10 mouse cellular contexts compared by ENCODE assay signal in the genomic region with DNA sequence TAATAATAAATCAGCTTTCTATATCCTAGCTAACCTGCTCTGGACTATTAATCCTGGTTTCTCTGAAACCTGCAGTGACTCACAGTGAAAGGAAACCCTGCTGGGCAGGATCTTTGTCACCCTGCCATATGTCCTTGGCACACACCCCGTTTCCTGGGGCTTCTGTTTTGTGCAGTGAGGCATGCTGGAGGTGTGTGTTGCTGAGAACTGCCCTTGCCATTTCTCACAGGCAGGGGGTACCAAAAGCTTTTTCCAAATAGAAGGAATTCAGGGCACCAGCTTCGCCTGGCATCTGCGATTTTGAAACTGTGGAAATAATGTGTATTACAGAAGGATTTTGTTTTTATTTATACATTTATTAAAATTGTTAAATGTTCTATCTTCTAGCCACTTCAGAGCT. TPM values are rescaled to one million over a fixed set of nuclear protein-coding genes. Genes with fewer than 3 reads are reported as not detected.
DNase-seq lines count a peak whose midpoint lies in the region; ATAC-seq and TF ChIP-seq lines count a peak whose summit lies in the region.
"Had no signal": no experiment of that assay in that cellular context is flagged by ENCODE, and none has a peak within 500 bp of the region (broad histone marks: within the 10 kb centered on the region; RNA-seq: fewer than 3 reads in every experiment).

No protein-coding gene starts in this region.

- no peaks in the 10 kb centered on the region for H3K36me3 ChIP-seq in hindbrain, postnatal 0 days (ENCODE audit: insufficient read depth, low read length)
- H3K36me3 ChIP-seq in hindbrain, embryonic 11.5 days (ENCODE audit: control insufficient read depth, insufficient read depth, low read length): no peaks in the 10 kb centered on the region
- H3K36me3 ChIP-seq: limb, embryonic 13.5 days had no signal

- ATAC-seq in hindbrain, postnatal 0 days: peak; percentile 70
- no peak for ATAC-seq in hindbrain, embryonic 11.5 days (ENCODE audit: low FRiP score)
- ATAC-seq in megakaryocyte-erythroid progenitor cell, adult 5-6 weeks (replicated peaks; ENCODE audit: low FRiP score, low TSS enrichment, poor library complexity, severe bottlenecking): no peak

- H3K4me1 ChIP-seq in hindbrain, postnatal 0 days (ENCODE audit: insufficient read depth, low read length): no peaks in the 10 kb centered on the region
- no peaks in the 10 kb centered on the region for H3K4me1 ChIP-seq in hindbrain, embryonic 11.5 days (replicated peaks; ENCODE audit: control insufficient read depth, insufficient read depth, low read length)
- H3K4me1 ChIP-seq: limb, embryonic 13.5 days had no signal

- H3K27ac ChIP-seq in hindbrain, postnatal 0 days: no peak overlapping the region
- no peak overlapping the region for H3K27ac ChIP-seq in hindbrain, embryonic 11.5 days (ENCODE audit: low read depth, low read length)
- H3K27ac ChIP-seq: limb, embryonic 13.5 days had no signal

- no peak overlapping the region for H3K9ac ChIP-seq in hindbrain, postnatal 0 days (replicated peaks; ENCODE audit: low read length)
- H3K9ac ChIP-seq in hindbrain, embryonic 11.5 days (ENCODE audit: low read depth, low read length): no peak overlapping the region
- H3K9ac ChIP-seq: limb, embryonic 13.5 days had no signal

- TF ChIP-seq CTCF in hindbrain, postnatal 0 days (IDR thresholded peaks at IDR 0.05; ENCODE audit: low read depth): peak; percentile 56

- 44% methylated on average over 3 of the region's 3 CpGs for WGBS in hindbrain, postnatal 0 days
- WGBS in hindbrain, embryonic 11.5 days: 63% methylated on average over 3 of the region's 3 CpGs

- H3K4me2 ChIP-seq in hindbrain, postnatal 0 days (ENCODE audit: low read depth, low read length): no peak overlapping the region
- H3K4me2 ChIP-seq in hindbrain, embryonic 11.5 days (replicated peaks; ENCODE audit: low read depth, low read length): no peak overlapping the region
- H3K4me2 ChIP-seq: limb, embryonic 13.5 days had no signal

- H3K9me3 ChIP-seq in hindbrain, postnatal 0 days (ENCODE audit: low read length): no peaks in the 10 kb centered on the region
- H3K9me3 ChIP-seq in hindbrain, embryonic 11.5 days (ENCODE audit: control insufficient read depth, low read length): no peaks in the 10 kb centered on the region

- H3K27me3 ChIP-seq in hindbrain, postnatal 0 days (ENCODE audit: insufficient read depth, low read length): no peaks in the 10 kb centered on the region
- no peaks in the 10 kb centered on the region for H3K27me3 ChIP-seq in hindbrain, embryonic 11.5 days (ENCODE audit: control insufficient read depth, insufficient read depth, low read length)
- H3K27me3 ChIP-seq: limb, embryonic 13.5 days had no signal

- no peak overlapping the region for H3K4me3 ChIP-seq in hindbrain, postnatal 0 days (ENCODE audit: low read length)
- no peak overlapping the region for H3K4me3 ChIP-seq in hindbrain, embryonic 11.5 days (ENCODE audit: low read depth, low read length)
- H3K4me3 ChIP-seq: limb, embryonic 13.5 days; myocyte had no signal

- DNase-seq in hindbrain, postnatal 0 days (ENCODE audit: low spot score): peak; percentile 77
- no peak for DNase-seq in hindbrain, embryonic 11.5 days (ENCODE audit: low spot score)
- DNase-seq in 3134 (ENCODE audit: extremely low read depth, insufficient read length, low spot score): peak; percentile 52
- peak; percentile 79 for DNase-seq in Muller cell, postnatal 12 days (ENCODE audit: inconsistent ontology term)
- peak; percentile 96 to 97 for DNase-seq in cerebellum, postnatal 10 days
- no peak for DNase-seq in thymus, postnatal 0 days (ENCODE audit: low spot score)
- DNase-seq in thymus, postnatal 14 days: no peak

RNA-seq across cellular contexts. Expression of a gene that starts 40.8 kb away (rescaled TPM):
- 55.2 and 104 TPM in 2 replicates for total RNA-seq in hindbrain, postnatal 0 days (2014; rRNA removed)
- polyA plus RNA-seq in hindbrain, postnatal 0 days (2015; fragmentation: Nextera tagmentation; extraction: Ambion mirVana): 42.5 and 47.3 TPM in 2 replicates
- 2.3 and 2.9 TPM in 2 replicates for polyA plus RNA-seq in hindbrain, embryonic 11.5 days (2014; fragmentation: Nextera tagmentation; extraction: Ambion mirVana)
- not detected in 2 replicates for total RNA-seq in megakaryocyte-erythroid progenitor cell, adult 5-6 weeks (2014; fragmentation: Nextera tagmentation)
- total RNA-seq in megakaryocyte-erythroid progenitor cell, adult 5-6 weeks (2017): not detected in 2 replicates
- polyA plus RNA-seq in thymus, postnatal 0 days (2015; fragmentation: Nextera tagmentation; extraction: Ambion mirVana): 4.2 and 4.4 TPM in 2 replicates

Comparison
In these comparisons a context has a peak if more than half of its experiments do, and no peak if none do; other contexts are left out.
1. DNase-seq: peak in hindbrain, postnatal 0 days (single experiment), 3134 (single experiment), Muller cell, postnatal 12 days (single experiment) and cerebellum, postnatal 10 days (2 of 2); none in hindbrain, embryonic 11.5 days (single experiment), thymus, postnatal 0 days (single experiment) and thymus, postnatal 14 days (single experiment).